Mouse (Mus musculus) megakaryocyte, embryonic 14.5 days (primary cell): ENCODE data around the gene Klk1.

Experiments
- FLI1 ChIP-seq: IDR thresholded peaks from 2 replicates; pipeline ENCODE4 v1.6.1; 2012; ENCODE audit warnings: low read length, inconsistent platforms, mixed read lengths
- GATA1 ChIP-seq: IDR thresholded peaks from 3 replicates; pipeline ENCODE4 v1.6.1; 2012; ENCODE audit warnings: mixed read lengths, low read length, inconsistent platforms, borderline replicate concordance

GRCm38 (mm10) chr7:44271309-44271708 is 46.1 kb downstream of the Klk1 start:
- no peak for TF ChIP-seq GATA1
- no peak for TF ChIP-seq FLI1
